In the genomic region with DNA sequence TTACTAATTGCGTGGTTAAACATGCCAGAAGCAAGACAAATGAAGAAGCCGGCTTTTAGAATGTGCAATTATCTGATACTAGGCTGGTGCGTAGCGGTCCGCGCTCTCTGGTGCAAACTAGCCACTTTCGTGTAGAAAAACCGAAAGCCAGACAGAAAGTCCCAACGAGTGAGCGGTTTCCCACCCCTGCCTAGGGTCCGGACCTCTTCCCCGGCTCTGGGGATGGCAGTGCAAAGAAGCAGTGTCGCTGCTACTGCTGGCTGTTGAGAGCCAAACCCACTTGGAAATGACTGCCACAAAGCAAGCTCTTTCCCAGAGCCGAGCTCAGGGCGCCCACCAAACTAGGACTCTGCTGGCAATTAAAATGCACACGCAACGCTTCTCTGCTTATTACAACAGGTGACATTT, we compare ENCODE assay signal across 8 mouse cellular contexts. TPM values are rescaled to one million over a fixed set of nuclear protein-coding genes. Genes with fewer than 3 reads are reported as not detected.
DNase-seq lines count a peak whose midpoint lies in the region; ATAC-seq and TF ChIP-seq lines count a peak whose summit lies in the region.

No protein-coding gene starts in this region.

- no peaks in the 10 kb centered on the region for H3K9me3 ChIP-seq in lung, embryonic 16.5 days (ENCODE audit: control insufficient read depth, low read length)
- no peaks in the 10 kb centered on the region for H3K9me3 ChIP-seq in heart, embryonic 13.5 days
- H3K9me3 ChIP-seq in midbrain, postnatal 0 days (ENCODE audit: low read length): no peaks in the 10 kb centered on the region

- DNase-seq in adrenal gland, adult (ENCODE audit: inconsistent age in 2 of 2, low spot score in 1 of 2): peak; percentile 18 to 71
- no peak for DNase-seq in adrenal gland, postnatal 14 days
- DNase-seq in lung, postnatal 36 days: no peak
- DNase-seq in kidney, postnatal 14 days: peak; percentile 28
- peak; percentile 17 for DNase-seq in midbrain, postnatal 0 days (ENCODE audit: low spot score)
- DNase-seq in MN1 (ENCODE audit: low spot score): no peak

- peak overlapping the region; percentile 28 for H3K4me3 ChIP-seq in lung, embryonic 16.5 days (ENCODE audit: low read length)
- peak overlapping the region; percentile 36 for H3K4me3 ChIP-seq in heart, embryonic 13.5 days
- H3K4me3 ChIP-seq in midbrain, postnatal 0 days (ENCODE audit: low read depth, low read length): peak overlapping the region; percentile 35; the same call in 1 of the 2 replicates

- peaks cover 19% of the 10 kb centered on the region for H3K4me1 ChIP-seq in lung, embryonic 16.5 days (replicated peaks; ENCODE audit: control insufficient read depth, insufficient read depth, low read length)
- H3K4me1 ChIP-seq in heart, embryonic 13.5 days: peaks cover 27% of the 10 kb centered on the region
- H3K4me1 ChIP-seq in midbrain, postnatal 0 days (ENCODE audit: insufficient read depth, low read length): peaks cover 14% of the 10 kb centered on the region; the same call in 1 of the 2 replicates

- no peaks in the 10 kb centered on the region for H3K36me3 ChIP-seq in lung, embryonic 16.5 days (ENCODE audit: control insufficient read depth, insufficient read depth, low read length)
- no peaks in the 10 kb centered on the region for H3K36me3 ChIP-seq in heart, embryonic 13.5 days
- H3K36me3 ChIP-seq in midbrain, postnatal 0 days (ENCODE audit: insufficient read depth, low read length): no peaks in the 10 kb centered on the region

- no peak overlapping the region for H3K9ac ChIP-seq in lung, embryonic 16.5 days (ENCODE audit: low read length)
- H3K9ac ChIP-seq in heart, embryonic 13.5 days: no peak overlapping the region
- no peak overlapping the region for H3K9ac ChIP-seq in midbrain, postnatal 0 days (replicated peaks; ENCODE audit: low read length, poor library complexity, severe bottlenecking)

- no peak for TF ChIP-seq CTCF in midbrain, postnatal 0 days (IDR thresholded peaks at IDR 0.05)

- peaks cover 73% of the 10 kb centered on the region for H3K27me3 ChIP-seq in lung, embryonic 16.5 days (ENCODE audit: control insufficient read depth, insufficient read depth, low read depth, low read length)
- peaks cover 87% of the 10 kb centered on the region for H3K27me3 ChIP-seq in heart, embryonic 13.5 days (replicated peaks)
- H3K27me3 ChIP-seq in midbrain, postnatal 0 days (ENCODE audit: insufficient read depth, low read length): peaks cover 46% of the 10 kb centered on the region

- ATAC-seq in lung, embryonic 16.5 days (ENCODE audit: low read depth): no peak
- ATAC-seq in heart, embryonic 13.5 days (ENCODE audit: extremely low read depth, insufficient number of reproducible peaks, low FRiP score, low TSS enrichment): no peak
- no peak for ATAC-seq in midbrain, postnatal 0 days (ENCODE audit: low FRiP score)

- H3K27ac ChIP-seq in lung, embryonic 16.5 days (ENCODE audit: low read length): no peak overlapping the region
- H3K27ac ChIP-seq in heart, embryonic 13.5 days (replicated peaks): no peak overlapping the region
- H3K27ac ChIP-seq in midbrain, postnatal 0 days (ENCODE audit: low read depth, low read length): peak overlapping the region; percentile 32; the same call in 1 of the 2 replicates

- WGBS in lung, embryonic 16.5 days: 2% methylated on average over 17 of the region's 17 CpGs
- 4% methylated on average over 17 of the region's 17 CpGs for WGBS in heart, embryonic 13.5 days
- WGBS in midbrain, postnatal 0 days: 6% methylated on average over 17 of the region's 17 CpGs

- H3K4me2 ChIP-seq in lung, embryonic 16.5 days (ENCODE audit: low read depth, low read length): peak overlapping the region; percentile 86
- peak overlapping the region; percentile 86 for H3K4me2 ChIP-seq in heart, embryonic 13.5 days
- peak overlapping the region; percentile 56; the same call in 1 of the 2 replicates for H3K4me2 ChIP-seq in midbrain, postnatal 0 days (ENCODE audit: low read depth, low read length, poor library complexity, severe bottlenecking)

RNA-seq across cellular contexts. Expression of a gene that starts 3.7 kb away (rescaled TPM):
- total RNA-seq in adrenal gland, postnatal 14 days (2021): 68.8 and 93.7 TPM in 2 replicates
- 60.6 and 61.5 TPM in 2 replicates for polyA plus RNA-seq in lung, embryonic 16.5 days (2015; fragmentation: Nextera tagmentation; extraction: Ambion mirVana)
- 46.0 and 46.1 TPM in 2 replicates for polyA plus RNA-seq in heart, embryonic 13.5 days (2015; fragmentation: Nextera tagmentation; extraction: Ambion mirVana)
- total RNA-seq in midbrain, postnatal 0 days (2014; rRNA removed): 174 and 192 TPM in 2 replicates
- 115 and 122 TPM in 2 replicates for polyA plus RNA-seq in midbrain, postnatal 0 days (2015; fragmentation: Nextera tagmentation; extraction: Ambion mirVana)

RNA-seq across cellular contexts. Expression of a gene that starts 57.0 kb away (rescaled TPM):
- 65.3 and 70.7 TPM in 2 replicates for total RNA-seq in adrenal gland, postnatal 14 days (2021)
- polyA plus RNA-seq in lung, embryonic 16.5 days (2015; fragmentation: Nextera tagmentation; extraction: Ambion mirVana): 120 and 127 TPM in 2 replicates
- polyA plus RNA-seq in heart, embryonic 13.5 days (2015; fragmentation: Nextera tagmentation; extraction: Ambion mirVana): 102 and 108 TPM in 2 replicates
- 275 and 291 TPM in 2 replicates for total RNA-seq in midbrain, postnatal 0 days (2014; rRNA removed)
- 323 and 326 TPM in 2 replicates for polyA plus RNA-seq in midbrain, postnatal 0 days (2015; fragmentation: Nextera tagmentation; extraction: Ambion mirVana)

Comparison
In these comparisons a context has a peak if more than half of its experiments do, and no peak if none do; other contexts are left out.
1. DNase-seq: peak in adrenal gland, adult (2 of 2), kidney, postnatal 14 days (single experiment) and midbrain, postnatal 0 days (single experiment); none in adrenal gland, postnatal 14 days (single experiment), lung, postnatal 36 days (single experiment) and MN1 (single experiment).
2. Peak in every context shown above with its lines, with median percentiles within 50 percentile points of each other: H3K4me2 ChIP-seq and H3K4me3 ChIP-seq.